In genomic region chr12:102437952-102438351, GRCm38 (mm10) we compare ENCODE assay signal across 8 mouse cellular contexts. TPM values are rescaled to one million over a fixed set of nuclear protein-coding genes. Genes with fewer than 3 reads are reported as not detected.
DNase-seq lines count a peak whose midpoint lies in the region.

No protein-coding gene starts in this region.

- no peaks in the 10 kb centered on the region for H3K36me3 ChIP-seq in heart, embryonic 10.5 days

- H3K9me3 ChIP-seq in heart, embryonic 10.5 days: no peaks in the 10 kb centered on the region

- WGBS in heart, embryonic 10.5 days: 43% methylated on average over 5 of the region's 5 CpGs

- peak overlapping the region; percentile 88 for H3K4me3 ChIP-seq in brown adipose tissue, adult 24 weeks (ENCODE audit: insufficient read depth, low read depth, low read length)
- H3K4me3 ChIP-seq in heart, embryonic 10.5 days: peak overlapping the region; percentile 76

- H3K27ac ChIP-seq in brown adipose tissue, adult 24 weeks (replicated peaks; ENCODE audit: low read depth, low read length): peak overlapping the region; percentile 49
- H3K27ac ChIP-seq in heart, embryonic 10.5 days: peak overlapping the region; percentile 88

- intact Hi-C loops in left cerebral cortex, postnatal 14 days (cut with DNase I): no loop called here

- DNase-seq in layer of hippocampus, adult 9-11 months: peak; percentile 63
- no peak for DNase-seq in layer of hippocampus, postnatal 14 days (ENCODE audit: low spot score in 2 of 2)
- DNase-seq in heart, embryonic 10.5 days (ENCODE audit: low spot score): peak; percentile 83
- DNase-seq in lung, postnatal 10 days: peak; percentile 51
- DNase-seq in gastrocnemius, adult 18-20 months (ENCODE audit: low spot score): no peak
- no peak for DNase-seq in c-Kit-positive CD71-positive TER-119-positive erythroid progenitor cells, embryonic 14.5 days (ENCODE audit: low spot score)
- no peak for DNase-seq in left cerebral cortex, postnatal 14 days (ENCODE audit: low spot score in 2 of 2)

- H3K27me3 ChIP-seq in heart, embryonic 10.5 days (ENCODE audit: insufficient read depth, poor library complexity, severe bottlenecking): no peaks in the 10 kb centered on the region

- H3K4me1 ChIP-seq in brown adipose tissue, adult 24 weeks (ENCODE audit: control insufficient read depth, insufficient read depth, insufficient read length, low read length): peaks cover 9% of the 10 kb centered on the region
- H3K4me1 ChIP-seq in heart, embryonic 10.5 days: peaks cover 30% of the 10 kb centered on the region

RNA-seq across cellular contexts. Expression of gene Lgmn, which starts 1.7 kb away (rescaled TPM):
- total RNA-seq in layer of hippocampus, postnatal 14 days (2021): 100 to 1,000 TPM; 111 to 117 TPM
- polyA plus RNA-seq in brown adipose tissue, adult 24 weeks (2012; ENCODE audit: insufficient read depth, insufficient read length, missing spikeins): 48.1 and 50.2 TPM in 2 replicates
- 84.4 and 111 TPM in 2 replicates for polyA plus RNA-seq in heart, embryonic 10.5 days (2016; fragmentation: Nextera tagmentation; extraction: Ambion mirVana)
- 10 to 100 TPM; 24.5 to 25.9 TPM for total RNA-seq in gastrocnemius, adult 18-20 months (2021)
- 100 to 1,000 TPM; 117 to 127 TPM for total RNA-seq in left cerebral cortex, postnatal 14 days (2021)

RNA-seq across cellular contexts. Expression of gene Golga5, which starts 31.0 kb away (rescaled TPM):
- 10 to 100 TPM; 21.6 to 22.7 TPM for total RNA-seq in layer of hippocampus, postnatal 14 days (2021)
- 15.2 and 15.6 TPM in 2 replicates for polyA plus RNA-seq in brown adipose tissue, adult 24 weeks (2012; ENCODE audit: insufficient read depth, insufficient read length, missing spikeins)
- polyA plus RNA-seq in heart, embryonic 10.5 days (2016; fragmentation: Nextera tagmentation; extraction: Ambion mirVana): 25.7 and 26.1 TPM in 2 replicates
- total RNA-seq in gastrocnemius, adult 18-20 months (2021): 10 to 100 TPM; 29.5 to 31.3 TPM
- 10 to 100 TPM; 25.1 to 28.2 TPM for total RNA-seq in left cerebral cortex, postnatal 14 days (2021)

Comparison
In these comparisons a context has a peak if more than half of its experiments do, and no peak if none do; other contexts are left out.
1. DNase-seq: peak in layer of hippocampus, adult 9-11 months (single experiment), heart, embryonic 10.5 days (single experiment) and lung, postnatal 10 days (single experiment); none in layer of hippocampus, postnatal 14 days (0 of 2), gastrocnemius, adult 18-20 months (single experiment), c-Kit-positive CD71-positive TER-119-positive erythroid progenitor cells, embryonic 14.5 days (single experiment) and left cerebral cortex, postnatal 14 days (0 of 2).
2. RNA of gene Lgmn, which starts 1.7 kb away (total RNA-seq): 117 to 127 TPM in left cerebral cortex, postnatal 14 days and 111 to 117 TPM in layer of hippocampus, postnatal 14 days; 24.5 to 25.9 TPM in gastrocnemius, adult 18-20 months; every median in the first group is over 4 times any median in the second.